Mouse (Mus musculus) spleen, adult 12 weeks (tissue): ENCODE measurements around the gene Kcnd2.

Experiments
- DNase-seq: peaks from one replicate; pipeline ENCODE4 v3.0.0; 2022; ENCODE audit warnings: low spot score

The Kcnd2 gene

DNA sequence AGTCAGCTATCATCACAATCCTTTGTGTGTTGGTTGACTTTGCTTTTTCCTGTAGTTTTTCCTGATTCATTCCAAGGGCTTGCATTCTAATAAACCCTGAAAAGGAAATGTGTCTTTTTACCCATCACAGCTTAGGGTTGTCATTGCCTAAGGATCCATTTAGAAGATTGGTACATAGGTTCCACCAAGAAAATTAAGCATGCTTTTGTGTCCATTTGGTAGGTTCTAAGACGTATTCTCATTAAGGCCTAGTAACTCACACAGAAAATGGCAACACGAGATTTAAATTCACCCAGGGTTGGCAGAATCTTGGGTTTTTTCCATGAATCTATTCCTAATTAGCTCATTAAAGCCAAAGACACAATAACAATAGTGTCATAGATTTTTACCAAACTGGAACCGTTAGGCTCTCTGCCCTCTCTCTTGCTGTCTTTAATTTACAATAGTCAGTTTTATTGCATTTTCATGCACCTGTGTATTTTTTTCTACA lies 477.6 kb downstream of the Kcnd2 start:
- DNase-seq: no peak

GRCm38 (mm10) chr6:21697641-21698040 lies 482.3 kb downstream of the Kcnd2 start:
- DNase-seq: no peak

DNA sequence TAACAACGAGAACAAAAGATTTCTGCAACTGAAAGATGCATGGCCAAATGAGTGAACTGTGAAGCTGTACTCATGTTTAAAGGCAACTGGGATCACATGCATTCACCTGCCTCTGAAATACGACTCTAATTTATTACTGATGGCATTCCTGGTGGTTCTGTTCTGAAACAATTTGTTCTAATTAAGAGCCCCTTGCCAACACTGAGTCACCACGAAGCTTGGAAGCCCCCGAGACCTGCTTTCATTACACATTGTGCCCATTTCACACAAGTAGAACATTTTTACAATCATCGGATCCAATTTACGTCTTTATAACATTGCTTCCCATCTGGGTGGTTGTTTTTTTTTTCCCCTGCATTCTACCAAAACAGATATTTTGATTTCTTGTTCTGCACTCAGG lies 485.8 kb downstream of the Kcnd2 start:
- DNase-seq: no peak

- no peak for DNase-seq
Measured at GRCm38 (mm10) chr6:21709228-21709627, 493.9 kb downstream of the Kcnd2 start.

- no peak for DNase-seq
Measured at GRCm38 (mm10) chr6:21719121-21719520, 503.8 kb downstream of the Kcnd2 start.

DNA sequence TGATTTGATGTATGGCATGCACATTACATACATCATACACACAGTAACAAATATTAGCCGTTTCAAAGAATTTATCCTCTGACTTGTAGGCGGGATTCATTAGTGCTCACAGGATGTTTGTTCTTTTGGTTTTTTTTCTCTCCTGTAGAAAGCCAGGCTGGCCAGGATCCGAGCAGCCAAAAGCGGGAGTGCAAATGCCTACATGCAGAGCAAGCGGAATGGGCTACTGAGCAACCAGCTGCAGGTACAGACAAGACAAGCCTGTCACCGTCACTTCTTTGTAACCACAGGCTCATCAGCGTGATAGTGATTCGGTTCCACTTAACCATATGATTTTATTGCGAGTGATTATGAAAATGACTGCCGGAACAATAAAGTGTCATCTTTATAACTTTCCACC lies 506.9 kb downstream of the Kcnd2 start:
- no peak for DNase-seq

GRCm38 (mm10) chr6:21740606-21741005 lies 525.3 kb downstream of the Kcnd2 start:
- DNase-seq: no peak

DNA sequence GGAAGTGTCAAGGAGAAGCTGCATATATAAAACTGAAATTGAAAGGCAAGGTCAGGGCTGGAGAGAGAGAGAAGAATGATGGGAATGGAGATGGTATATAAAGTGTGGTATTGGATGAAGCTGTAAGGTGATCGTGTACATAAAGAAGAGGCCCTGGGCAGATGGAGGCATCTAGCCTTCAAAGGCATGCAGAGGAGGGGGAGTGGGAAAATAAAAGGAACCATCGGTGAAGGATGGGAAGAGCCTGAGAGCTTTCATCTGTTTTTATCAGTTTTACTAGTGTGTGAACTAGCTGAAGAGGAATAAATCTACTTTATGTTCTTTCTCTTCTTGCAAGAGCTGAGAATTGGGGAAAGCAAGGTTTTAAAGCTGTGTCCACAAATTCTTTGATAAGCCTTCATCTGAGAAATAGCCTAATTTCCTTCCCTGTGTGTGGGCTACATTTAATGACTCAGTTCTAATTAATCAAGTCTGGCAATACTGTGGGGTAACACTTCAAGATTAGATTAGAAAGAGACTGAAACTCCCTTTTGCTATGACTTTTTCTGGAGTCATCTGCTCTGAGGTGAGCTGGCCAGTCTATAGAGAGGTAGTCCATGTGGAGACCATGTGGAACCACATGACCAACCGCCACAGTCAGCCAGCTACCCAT lies 529.4 kb downstream of the Kcnd2 start:
- DNase-seq: no peak

DNA sequence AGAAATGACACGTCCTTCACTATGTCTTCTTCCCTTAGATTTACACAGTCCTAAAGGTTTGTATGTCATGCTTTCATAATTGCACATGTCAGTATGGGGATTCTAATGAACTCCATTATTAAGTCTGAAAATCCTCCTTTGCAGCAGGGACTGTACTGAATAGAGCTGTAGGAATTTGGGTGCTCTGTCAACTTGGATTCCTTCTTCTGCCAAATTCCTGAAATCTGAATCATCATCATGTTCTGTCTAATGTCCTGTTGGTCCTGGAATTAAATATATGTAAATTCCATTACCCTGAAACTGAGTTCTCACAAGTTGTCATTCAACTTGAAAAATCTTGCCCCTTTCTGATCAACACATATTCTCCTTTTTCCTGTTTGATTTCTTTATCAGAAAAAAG lies 532.2 kb downstream of the Kcnd2 start:
- no peak for DNase-seq

DNA sequence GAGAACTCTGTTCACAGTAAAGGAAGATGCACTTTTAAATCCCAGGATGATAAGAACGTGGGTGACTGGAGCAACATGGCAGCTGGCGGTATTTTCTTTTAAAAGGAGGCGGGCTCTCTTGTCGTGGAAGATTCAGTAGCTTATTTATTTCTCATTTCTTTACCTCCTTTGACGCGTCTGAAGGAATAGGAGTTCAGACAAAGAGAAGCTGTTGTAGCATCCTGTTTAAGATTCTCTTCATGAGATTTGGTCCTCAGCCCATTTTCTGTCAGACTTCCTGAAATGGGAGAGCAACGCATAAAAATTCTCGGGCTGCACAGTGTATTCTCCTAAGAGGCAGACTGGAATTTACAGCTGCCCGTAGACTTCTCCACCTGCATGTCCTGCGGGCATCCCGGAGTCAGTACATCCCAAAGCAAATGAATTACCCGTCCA lies 552.5 kb downstream of the Kcnd2 start:
- no peak for DNase-seq

- no peak for DNase-seq
Measured at GRCm38 (mm10) chr6:21768745-21769446, 553.6 kb downstream of the Kcnd2 start.

GRCm38 (mm10) chr6:21769447-21769809 lies 554.1 kb downstream of the Kcnd2 start:
- no peak for DNase-seq

DNA sequence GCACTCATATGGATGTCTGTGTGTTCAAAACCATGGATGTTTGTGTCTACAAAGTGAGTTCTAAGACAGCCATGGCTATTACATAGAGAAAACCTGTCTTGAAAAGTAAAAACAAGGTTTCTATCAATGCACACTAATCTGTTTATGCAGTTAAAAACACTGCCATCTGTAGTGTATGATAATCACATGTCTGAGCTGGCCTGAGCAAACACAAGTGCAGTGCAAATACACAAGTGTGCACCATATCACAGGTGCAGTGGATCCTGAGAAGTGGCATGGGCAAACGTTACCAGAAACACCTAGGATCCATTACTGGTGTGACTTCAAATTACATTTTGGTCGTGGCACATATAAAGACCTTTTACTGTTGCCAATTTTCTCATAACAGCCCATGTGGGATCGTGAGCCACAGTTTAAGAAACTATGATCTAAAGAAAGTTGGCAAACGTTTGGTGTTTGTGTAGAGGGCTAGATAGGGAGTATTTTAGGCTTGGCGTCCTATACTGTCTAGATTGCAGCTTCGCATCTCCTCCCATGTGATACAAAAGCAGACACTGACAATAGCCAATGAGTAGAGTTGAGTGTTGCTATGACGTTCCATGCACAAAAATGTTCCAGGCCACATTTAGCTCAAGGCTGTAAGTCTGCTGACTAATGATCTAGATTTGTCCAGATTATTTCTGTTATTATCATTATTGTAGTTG lies 559.1 kb downstream of the Kcnd2 start:
- no peak for DNase-seq
